Mouse (Mus musculus): Measurements from ENCODE around the gene Chid1.

The Chid1 gene

DNA sequence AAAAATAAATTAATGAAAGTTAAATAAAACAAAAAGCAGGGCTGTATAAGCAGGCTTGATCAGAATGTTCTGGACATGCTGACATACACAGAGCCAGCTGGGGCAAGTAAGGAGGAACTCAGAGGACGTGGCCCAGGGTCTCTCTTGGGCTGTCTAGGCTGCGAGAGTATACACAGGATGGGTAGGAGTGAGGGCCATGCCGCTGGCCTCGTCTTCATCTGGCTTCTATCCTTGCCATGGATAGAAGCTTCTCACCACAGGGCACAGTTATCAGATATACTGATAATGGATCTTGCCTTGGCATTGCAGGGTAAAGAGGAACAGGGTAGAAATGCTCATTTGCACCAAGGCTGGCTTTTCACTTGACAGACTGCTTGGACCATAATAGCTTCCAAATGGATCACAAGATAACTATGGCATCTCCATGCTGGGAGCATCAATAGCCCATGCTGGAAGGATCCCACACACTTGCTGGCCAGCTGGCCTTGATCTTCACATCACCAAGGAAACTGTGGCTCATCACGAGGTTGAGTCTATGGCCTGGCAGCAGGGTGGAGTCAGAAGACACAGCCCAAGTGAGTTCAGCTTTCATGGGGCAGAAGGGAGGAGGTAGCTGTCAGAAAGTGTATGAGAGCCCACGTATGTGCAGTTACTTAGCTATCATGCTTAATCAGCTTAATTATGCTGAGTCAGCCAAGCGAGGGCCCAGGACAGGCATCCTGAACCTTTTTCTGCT is 37.7 kb downstream of the Chid1 start:
- no peak for DNase-seq (ENCODE audit: low spot score)

DNA sequence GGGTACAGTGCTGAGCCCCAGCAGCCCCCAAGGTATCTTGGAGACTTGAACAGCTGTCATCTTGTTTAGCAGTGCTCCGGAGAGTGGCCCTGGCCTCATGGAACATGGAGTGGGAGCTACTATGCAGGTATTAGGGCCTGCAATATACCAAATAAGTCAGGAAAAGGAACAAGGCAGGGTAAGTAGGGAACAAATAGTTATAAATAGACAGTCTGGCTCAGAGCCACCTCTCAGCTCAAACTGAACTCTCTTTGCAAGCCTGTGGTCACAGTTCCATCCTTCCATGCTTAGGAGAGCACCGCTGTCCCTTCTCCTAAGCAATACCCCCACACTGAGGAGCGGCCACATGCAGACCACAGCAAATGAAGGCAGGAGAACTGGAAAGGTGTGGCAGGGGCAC is 42.1 kb downstream of the Chid1 start:
- DNase-seq (ENCODE audit: low spot score): no peak

DNA sequence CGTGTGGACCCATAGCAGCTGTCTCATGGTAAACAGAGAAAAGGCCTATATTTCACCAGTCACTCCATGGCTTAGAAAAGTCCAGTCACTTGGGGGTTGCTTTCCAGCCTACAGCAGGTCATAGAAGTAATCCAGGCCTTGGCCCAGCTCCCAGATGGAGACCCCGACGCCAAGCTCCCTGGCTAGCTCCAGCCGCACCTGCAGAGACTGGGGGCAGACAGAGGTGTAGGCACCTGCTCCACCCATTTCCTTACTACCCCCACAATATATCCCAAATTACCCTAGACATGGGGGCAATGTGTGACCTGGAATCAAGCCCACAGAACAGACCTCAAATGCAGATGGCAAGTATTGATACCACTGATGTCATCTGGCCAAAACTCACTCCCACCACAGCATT is 43.7 kb downstream of the Chid1 start:
- no peak for DNase-seq (ENCODE audit: low spot score)

DNA sequence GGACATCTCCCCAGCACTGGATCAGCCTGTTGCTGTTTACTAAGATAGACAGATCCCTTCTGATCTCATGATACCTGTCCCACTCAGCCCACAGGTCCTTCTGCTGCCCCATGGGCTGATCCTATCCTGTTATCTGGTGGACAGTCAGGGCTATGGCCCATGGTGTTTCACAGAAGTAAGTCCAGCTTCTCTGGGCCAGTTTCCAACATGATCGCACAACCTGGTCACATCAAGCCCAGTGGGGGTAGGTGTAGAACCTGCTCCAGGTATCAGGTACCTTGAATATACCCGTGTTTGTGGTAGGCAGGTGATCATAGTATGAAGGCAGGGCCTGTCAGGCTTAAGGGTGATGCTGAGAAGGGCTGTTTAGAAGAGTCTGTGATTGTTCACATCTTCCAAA is 44.3 kb downstream of the Chid1 start:
- DNase-seq (ENCODE audit: low spot score): no peak

DNA sequence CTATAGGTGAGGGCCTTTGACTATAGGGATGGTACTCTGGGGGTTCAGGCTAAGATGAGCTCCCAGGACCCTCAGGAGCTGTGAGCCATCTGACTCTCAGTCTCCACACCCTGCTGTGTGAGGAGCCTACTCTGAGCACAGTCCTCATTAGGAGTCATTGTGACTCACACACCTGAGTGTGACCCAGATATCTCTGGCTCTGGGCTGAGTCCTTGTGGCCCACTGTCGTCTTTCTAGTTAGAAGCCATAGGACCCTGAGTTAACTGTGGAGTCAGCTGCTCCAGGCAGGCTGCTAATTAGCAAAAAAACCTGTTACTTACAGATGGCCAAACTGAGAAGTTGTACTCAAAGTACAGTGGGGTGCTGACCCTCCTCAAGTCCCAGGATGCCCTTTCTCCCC is 45.9 kb downstream of the Chid1 start:
- DNase-seq (ENCODE audit: low spot score): no peak

DNA sequence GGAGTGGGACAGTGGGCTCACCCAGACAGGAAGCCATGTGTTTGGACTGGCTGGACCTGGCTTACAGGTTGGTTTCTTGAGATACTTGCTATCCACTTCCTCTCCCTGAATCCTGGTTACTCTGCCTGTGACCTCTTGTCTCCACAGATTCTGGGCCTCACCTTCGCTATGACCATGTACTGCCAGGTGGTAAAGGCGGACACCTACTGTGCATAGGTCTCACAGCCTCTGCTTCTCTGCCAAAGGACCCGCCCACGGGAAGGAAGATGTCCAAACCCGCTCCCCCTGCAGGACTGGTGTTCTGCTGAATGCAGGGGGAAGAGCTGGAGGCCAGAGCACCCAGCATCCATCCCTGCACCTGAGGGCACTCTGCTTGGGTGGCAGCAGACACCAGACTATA is 46.9 kb downstream of the Chid1 start:
- DNase-seq (ENCODE audit: low spot score): no peak

DNA sequence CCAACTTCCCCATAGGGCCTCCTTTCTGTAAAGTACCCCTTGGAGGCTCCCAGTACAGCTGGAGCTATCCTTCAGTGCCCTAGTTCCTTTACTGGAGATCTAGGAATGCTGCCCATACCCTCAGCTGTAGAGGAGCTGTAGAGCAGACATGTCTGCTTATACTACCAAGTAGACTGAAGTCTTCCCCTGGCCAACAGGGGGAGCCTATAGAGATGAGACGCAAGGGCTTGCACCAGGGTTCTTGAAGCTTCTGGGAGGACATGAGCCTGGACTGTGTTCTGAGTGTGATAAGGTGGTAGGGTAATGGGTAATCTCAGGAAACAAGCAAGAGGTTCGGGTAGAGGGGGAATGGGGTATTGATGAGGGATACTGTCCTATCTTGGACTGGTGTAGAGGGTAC is 48.5 kb downstream of the Chid1 start:
- no peak for DNase-seq (ENCODE audit: low spot score)

DNA sequence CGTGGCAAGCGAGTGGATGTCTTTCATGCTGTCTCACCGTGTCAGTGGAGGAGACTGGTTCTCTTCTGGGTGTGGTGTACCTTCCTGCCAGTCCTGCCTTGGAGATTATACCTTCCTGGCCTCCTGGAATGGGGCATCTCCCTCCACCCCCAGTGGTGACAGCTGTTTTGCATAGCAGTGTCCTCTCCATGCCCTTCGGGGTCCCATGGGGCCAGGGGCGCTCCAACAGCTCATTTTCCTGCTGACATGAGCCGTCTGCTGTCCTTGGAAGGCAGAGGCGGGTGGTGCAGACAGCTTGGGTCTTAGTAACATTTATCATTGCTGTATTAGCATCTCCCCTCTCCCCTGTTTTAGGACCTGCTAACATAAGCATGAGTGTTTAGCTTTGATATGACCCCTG is 52.5 kb downstream of the Chid1 start:
- no peak for DNase-seq (ENCODE audit: low spot score)

DNA sequence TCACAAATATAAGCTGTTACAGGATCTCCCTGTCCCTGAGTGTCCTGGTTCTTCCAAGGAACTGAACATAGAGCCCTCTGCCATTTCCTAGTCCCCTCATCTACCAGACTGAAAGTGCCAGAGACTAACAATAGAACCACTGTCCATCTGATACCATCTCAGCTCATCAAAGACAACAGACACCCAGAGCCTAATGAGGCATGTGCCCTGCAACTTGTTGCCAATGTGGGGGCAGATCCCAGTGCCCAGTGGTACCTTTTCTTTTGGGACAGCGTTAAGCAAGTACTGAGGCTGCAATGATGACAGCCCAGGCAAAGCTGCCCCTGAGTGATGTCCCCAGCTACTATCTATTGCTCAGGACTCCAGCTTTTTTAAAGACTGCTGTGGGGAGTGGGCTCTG is 53.4 kb downstream of the Chid1 start:
- no peak for DNase-seq (ENCODE audit: low spot score)

DNA sequence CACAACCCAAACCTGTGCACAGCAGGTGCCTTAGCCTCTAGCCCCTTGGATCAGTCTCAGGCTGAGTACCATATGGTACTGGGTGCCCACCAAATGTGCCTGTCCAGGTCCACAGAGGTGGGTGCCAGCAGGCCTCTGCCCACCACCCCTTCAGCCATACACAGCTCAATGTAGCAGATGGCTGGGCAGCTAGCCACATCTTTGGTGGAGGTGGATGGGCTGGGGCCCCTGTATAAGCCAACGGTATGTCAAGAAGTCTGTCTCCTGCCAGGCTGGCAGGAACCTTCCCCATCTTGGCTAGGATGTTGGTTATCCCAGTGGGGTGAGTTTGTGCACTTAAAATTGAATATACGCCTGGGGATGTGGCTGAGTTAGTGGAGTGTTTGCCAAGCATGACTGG is 54.1 kb downstream of the Chid1 start:
- no peak for DNase-seq (ENCODE audit: low spot score)

DNA sequence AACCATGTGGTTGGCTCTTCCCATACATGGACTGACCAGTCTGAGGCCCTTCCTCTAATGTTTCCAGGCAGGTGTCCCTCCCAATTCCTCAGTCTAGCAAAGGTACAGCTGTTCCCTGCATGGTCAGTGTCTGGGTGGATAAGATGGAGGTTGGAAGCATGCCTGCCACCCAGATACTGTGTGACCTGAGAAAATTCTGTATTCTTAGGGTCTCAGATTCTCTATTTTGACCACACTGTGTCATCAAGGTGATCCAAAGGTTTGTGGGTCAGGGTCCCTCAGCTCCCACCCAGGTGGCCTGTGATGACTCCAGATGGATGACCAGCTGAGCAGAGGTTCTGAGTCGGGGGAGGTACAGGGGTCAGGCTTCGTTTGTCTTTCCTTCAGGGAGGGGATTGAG is 54.5 kb downstream of the Chid1 start:
- no peak for DNase-seq (ENCODE audit: low spot score)

DNA sequence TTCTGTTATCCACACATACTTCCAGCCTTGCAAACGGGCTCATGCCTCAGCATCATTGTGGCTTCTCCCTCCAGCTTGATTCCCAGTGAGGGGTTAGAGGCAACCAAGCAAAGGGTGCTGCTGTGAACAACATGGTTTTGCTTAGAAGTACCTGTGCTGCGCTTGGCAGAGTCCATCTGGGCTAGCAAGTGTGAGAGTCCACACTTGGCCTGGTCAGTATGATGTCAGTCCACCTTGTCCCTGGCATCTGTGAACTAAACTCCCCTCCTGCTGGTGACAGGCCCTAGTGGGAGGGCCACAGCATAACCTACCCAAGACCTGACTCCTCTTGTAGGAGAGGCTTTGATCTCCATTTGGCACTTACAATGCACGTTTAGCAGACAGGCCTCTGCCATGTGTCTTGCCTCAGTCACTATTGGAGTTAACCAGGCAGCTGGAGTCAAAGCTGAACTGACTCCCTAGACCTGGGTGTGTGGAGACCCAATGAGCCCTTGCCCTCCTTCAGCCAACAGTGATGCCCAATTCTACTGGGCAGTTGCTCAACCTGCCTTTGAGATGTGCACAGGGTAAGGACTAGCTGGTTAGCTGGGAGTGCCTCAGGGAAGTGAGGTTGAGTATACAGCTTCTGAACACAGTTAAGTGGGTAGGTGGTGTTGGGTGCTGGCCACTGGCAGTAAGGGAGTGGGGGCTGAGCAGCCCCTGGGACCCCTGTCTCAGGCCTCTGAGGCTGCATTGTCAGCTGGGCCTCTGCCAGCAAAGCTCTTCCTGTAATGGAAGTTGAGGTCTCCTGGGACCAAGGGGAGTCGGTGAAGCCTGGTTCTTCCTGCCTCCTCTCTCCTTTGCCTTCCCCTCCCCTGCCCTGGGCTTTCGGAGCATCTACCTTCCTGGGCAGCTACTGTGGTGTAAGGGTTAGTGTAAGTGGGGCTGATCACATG is 55.2 kb downstream of the Chid1 start:
- DNase-seq (ENCODE audit: low spot score): no peak

DNA sequence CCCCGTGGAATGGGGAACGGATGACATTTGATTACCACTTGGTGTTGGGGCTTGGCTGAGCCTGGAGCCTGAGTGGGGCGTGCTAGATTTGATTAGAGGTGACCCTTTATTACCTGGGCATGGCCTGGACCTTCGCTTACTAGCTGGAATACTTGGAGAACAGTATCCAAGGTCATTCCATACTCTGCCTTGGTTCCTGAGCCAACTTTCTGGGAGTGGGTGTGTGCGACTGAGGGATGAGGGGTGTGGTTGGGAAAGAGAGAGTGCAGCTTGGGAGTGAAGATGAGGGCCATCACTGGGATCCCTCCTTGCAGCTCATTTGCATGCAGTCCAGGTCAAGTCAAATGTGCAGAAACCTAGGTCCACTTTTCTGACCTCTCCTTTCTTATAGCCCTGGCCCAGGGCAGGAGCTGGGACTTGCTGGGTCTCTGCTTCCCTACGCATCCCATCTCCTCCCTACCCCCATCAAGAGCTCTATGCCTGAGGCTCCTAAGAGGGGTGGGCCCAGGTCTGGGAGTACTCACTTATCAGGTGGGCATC is 56.5 kb downstream of the Chid1 start:
- DNase-seq (ENCODE audit: low spot score): no peak

DNA sequence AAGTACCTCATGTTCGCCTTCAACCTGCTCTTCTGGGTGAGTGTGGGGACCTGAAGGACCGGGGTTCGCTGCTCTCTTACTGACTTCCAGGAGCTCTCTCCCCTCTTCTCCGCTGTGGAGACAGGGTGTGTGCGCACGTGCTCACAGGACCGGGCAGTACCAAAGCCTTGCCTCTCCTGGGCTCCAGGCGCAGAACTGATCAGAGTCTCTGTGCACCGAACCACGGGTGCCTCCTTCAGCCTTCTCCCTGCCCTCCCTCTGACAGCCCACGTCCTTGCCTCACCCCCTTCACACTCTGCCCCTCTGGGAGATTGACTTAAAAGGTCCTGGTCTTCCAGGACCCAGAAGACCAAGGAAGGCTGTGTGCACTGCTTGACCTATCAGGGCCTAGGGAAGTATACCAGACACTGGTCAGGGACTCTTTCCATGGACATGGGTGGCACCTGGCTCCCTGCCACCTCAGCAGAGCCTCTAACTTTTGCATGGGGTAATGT is 57.1 kb downstream of the Chid1 start:
- DNase-seq (ENCODE audit: low spot score): no peak

DNA sequence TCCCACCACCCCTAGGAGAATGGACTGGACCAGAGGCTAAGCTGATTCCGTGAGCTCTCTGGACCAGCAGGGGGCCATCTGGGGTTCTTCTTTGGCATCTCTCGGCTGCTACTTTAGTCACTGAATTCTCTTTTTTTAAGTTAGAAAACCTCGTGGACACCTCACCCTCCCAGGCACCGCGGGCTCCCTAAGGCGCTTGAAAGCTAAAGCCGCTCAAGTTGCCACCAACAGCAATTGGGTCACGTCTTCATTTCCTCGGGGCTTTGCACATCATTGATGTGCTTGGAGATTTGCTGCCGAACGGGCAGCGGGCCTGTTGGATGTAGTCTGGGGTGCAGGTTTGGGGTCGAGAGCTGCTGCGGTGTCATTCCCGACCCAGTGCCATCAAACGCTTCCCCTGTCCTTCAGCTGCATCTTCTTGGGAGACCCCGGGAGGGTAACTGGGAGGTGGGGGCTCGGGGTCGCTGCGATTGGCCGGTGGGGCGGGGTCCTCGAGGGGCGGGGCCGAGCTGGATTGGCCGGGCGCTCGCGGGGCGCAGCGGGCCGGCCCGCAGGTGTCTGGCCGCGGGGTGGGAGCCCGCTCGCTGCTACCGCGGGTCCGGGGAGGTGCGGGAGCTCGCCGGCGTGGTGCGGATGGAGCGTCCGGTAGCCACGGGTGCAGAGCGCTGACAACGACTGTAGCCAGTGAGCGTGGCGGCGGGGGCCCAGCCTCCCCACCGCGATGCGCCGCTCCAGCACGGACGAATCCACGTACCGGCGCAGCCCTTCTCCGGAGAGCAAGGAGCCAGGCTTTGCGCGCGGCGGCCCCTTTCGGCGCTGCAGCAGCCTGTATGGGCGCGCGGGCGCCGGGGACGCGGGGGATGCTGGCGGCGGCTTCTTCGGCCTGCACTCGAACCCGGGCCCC is 57.9 kb downstream of the Chid1 start:
- DNase-seq (ENCODE audit: low spot score): no peak

DNA sequence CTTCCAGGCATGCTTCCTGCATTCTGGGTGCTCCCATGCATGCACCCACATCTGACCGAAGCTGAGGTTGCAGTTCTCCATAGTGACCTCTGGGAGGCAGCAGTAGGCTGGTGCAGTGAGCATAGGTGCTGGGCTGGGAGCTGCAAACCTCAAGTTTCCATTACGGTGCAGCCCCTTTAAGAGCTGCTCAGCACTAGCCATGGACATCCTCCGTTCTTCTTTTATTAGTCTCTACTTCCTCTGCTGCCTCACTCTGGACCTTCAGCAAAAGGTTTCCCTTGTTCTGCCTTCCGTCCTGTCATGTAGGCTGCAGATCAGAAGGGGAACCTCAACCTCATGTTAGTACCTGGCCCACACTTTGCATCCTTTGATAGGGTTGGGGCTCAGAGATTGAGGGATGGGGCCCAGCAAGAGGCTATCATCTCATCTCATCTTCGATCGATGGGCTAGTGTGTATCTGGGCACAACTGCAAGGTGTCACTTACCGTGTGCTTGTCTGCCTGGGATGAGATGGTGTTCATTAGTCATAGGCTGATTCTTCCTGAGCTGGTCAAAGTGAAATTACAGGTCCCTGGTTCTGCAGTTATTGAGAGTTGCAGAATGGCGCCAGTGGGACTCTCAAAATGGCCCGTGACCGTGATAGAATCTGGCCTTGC is 58.7 kb downstream of the Chid1 start:
- peak; percentile 79 for DNase-seq (ENCODE audit: low spot score)

DNA sequence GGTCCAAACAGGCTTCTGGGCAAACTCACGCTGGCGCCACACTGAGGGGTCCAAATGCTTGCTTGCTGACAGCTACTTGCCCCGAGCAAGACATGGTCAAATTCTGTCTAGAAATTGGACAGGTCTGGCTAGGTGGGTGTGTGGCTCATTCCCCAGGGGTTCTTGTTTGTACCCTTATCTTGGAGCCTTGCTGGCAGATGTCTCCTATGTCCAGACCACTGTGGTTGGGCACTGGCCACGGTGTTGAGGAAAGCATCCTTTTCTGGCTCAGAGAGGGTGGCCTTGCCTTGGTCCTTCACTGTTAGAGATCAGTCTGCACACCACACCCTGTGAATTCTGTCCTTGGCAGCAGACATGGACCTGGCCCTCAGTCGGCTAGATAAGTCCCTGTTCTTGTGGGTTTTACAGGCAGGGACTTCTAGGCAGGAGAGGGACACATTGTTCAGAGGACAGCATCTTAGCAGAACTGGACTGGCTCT is 61.3 kb downstream of the Chid1 start:
- no peak for DNase-seq (ENCODE audit: low spot score)

DNA sequence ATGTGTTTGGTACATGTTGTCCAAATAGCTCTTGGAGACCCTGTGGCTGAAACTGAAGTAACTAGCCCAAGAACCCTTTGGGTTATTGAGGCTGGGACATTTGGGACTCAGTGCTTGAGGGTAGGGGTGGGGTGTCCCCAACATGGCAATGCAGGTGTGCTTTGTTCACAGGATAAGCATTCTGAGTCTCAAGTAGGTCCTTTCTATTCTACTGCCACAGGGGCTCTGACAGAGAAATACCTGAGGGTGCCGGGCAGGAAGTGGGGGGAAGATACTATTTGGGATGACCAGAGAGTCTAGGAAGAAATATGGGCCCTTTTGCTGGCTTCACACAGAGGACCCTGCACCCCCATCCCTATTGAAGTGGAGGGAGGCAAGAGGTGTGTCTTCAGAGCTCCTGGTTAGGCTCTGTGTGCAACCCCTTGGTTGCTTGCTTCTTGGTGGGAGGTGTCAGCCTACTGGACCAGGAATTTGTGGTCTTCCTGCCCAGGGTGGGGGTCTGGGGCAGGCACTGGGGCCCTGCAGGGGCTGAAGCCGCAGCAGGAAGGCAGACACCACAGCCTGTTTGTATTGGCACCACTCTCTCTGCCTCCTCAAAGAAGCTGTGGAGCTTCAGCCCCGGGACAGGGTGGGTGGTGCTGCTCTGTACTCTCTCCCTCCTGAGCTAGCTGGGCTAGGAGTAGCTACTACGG is 61.9 kb downstream of the Chid1 start:
- DNase-seq (ENCODE audit: low spot score): no peak

DNA sequence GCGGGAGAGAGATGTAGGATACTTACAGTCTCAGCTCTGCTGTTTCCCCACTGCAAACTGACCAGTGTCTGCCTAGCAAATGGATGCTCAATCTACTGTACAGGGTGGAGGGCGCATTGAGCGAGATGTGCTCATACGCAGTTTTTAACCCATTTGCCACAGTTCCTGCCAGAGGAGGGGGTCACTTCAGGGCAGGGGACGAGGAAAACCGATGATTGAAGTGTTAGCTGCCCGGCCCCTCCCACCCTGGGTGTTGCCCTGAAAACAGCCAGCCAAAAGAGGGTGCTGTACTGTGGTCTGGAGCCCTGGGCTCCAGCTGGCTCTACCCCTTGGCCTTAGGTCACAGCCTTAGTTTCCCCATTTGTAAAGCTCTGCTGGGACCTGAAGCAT is 62.7 kb downstream of the Chid1 start:
- no peak for DNase-seq (ENCODE audit: low spot score)

DNA sequence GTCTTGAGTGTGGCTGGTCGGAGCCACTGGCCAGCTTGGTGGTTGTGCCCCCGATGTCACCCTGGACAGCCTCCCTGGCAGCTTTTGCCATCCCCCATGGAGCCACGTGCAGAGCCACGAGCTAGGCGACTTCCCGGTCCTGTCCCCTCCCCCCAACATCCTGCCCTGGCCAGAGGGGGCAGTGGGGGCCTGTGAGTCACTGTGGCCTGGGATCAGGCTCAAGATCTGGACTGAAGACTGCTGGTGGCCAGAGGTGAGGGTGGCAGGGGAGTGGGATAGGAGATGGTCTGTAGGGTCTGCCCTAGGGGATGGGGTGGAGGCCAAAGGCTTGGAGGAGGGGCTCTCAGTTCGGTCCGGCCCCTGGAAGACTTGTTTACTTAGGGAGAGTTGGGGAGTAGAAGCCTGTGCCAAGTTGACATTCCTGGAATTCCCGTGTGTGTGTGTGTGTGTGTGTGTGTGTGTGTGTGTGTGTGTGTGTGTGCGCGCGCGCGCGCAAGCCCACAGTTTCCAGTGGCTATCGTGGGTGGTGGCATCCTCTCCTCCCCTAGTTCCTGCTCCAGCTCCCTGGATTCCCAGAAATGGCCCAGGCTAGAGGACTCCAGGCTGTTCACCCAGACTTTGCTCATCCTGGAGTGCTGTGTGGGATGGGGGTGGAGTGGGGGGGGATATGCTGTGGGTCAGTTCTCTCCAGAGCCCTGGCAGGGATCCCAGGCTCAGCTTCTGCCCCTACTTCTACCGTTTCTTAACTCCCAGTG is 63.3 kb downstream of the Chid1 start:
- DNase-seq (ENCODE audit: low spot score): peak; percentile 73
